Mouse (Mus musculus) cerebellum, adult 11 months (tissue): ENCODE data around the gene Mad2l1bp.

Source experiments
- DNase-seq: peaks from one replicate; pipeline ENCODE4 v3.0.0; 2022

Mad2l1bp gene

DNA sequence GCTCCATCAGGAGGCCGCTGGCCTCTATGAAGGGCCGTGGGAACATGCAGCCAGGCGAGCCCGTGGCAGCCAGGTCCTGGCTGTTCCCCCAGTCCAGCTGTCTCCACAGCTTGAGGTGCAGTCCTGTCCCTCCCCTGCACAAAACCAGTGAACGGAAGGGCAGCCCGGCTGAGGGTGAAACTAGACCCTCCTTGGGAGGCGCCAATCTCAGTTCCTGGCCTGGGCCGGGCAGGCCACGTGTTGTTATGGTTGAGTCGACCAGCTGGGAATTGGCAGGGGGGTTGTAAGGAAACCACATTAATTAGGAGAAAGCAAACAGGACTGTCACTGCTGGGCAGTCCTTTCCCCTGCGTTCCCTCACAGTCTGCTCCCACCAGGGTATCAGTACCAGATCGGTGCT, 48.9 kb downstream of the Mad2l1bp start:
- no peak for DNase-seq

DNA sequence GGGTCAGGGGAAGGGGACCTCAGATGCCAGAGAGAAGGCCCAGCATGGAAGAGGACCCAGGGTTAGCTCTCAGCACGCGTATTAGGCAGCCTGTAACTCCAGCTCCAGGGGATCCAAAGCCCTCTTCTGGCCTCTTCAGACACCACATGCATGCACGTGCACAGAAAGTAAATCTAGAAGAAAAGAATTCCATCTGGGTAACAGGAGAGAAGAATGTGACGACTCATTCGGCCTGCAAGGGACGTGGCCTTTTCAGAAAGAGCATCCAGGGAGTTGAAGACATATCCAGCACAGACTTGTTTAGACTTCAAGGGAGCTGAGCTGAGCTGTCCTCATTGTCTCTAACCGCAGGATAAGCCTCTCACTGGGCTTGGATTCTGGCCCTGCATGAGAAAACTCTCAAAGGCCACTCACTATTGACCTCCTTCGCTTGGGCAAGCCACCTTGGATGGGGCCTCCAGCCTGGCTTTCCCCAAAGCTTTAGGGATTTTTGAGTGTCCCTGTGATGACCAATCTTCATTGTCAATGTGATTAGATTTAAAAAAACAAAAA, 50.7 kb downstream of the Mad2l1bp start:
- no peak for DNase-seq

DNA sequence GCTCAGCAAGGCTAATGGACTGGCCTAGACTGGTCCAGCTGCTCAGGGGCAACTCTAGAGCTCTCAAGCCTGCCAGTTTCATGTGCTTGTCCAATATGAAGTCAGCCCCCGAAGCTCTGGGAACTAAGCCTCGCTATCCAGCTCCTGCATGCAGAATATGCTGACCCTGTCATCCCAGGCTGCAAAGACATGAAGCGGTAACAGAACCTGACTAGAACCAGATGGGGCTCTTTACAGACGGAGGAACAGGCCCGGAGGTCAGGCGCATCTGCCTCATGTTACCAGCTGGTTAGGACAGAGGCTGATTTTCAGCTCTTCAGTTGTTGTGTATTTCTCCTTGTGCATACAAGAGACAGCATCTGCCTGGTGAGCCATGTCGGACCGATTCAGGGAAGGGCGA, 51.4 kb downstream of the Mad2l1bp start:
- no peak for DNase-seq

DNA sequence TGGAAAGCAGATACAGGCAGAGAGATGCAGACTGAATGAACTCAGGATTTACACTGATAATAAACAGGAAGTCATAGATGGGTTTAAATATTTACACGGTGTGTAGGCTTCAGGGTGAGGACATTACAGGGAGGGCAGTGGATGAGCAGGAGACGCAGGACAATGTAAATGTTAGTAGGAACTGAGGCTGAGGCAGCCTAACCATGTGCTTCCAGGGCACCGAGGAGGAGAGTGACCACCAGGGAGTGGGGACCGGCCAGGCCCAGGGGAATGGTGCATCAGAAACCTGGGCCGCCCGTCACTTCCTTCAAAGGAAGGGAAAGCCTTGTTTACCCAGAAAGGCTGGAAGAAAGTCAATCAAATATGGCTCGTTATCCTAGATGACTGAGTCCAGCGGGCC, 54.8 kb downstream of the Mad2l1bp start:
- DNase-seq, result no peak
